Mouse (Mus musculus) CH12.LX (cell line): Measurements from ENCODE around the gene Kirrel2. TPM values are rescaled to one million over a fixed set of nuclear protein-coding genes. Genes with fewer than 3 reads are reported as not detected.

Experiments
- DNase-seq: peaks from one replicate; pipeline ENCODE4 v3.0.0-alpha.2; 2013; ENCODE audit errors: extremely low read depth
- H3K27ac ChIP-seq: 2 replicates; pipeline ENCODE4 v1.5.1; 2012; ENCODE audit warnings: low read depth, mild to moderate bottlenecking, control low read depth, moderate library complexity; ENCODE audit not compliant: insufficient read depth
- H3K27me3 ChIP-seq: replicated peaks from 2 replicates; pipeline ENCODE3; 2012; ENCODE audit warnings: inconsistent platforms
- H3K36me3 ChIP-seq, 2 experiments: replicated peaks in 1 of 2; 2 replicates each; pipeline versions ENCODE3 to v1.6.1; 2012; ENCODE audit warnings: inconsistent platforms in 1 of 2, low read length in 1 of 2, mild to moderate bottlenecking in 1 of 2, mixed read lengths in 1 of 2, moderate library complexity in 1 of 2; ENCODE audit not compliant: control insufficient read depth in 1 of 2, insufficient read depth in 1 of 2
- H3K4me1 ChIP-seq, 2 experiments: 2 replicates each; pipeline ENCODE4 v1.6.1; 2012; ENCODE audit warnings: inconsistent platforms in 1 of 2, moderate library complexity in 1 of 2; ENCODE audit not compliant: insufficient read depth in 2 of 2, control insufficient read depth in 1 of 2
- H3K4me2 ChIP-seq: 2 replicates; pipeline ENCODE4 v1.6.1; 2012; ENCODE audit warnings: low read depth, mild to moderate bottlenecking, control low read depth; ENCODE audit not compliant: poor library complexity, insufficient read depth, severe bottlenecking
- H3K4me3 ChIP-seq, 3 experiments: fragments of 150-350 bp in 1 of 3; sonication (generic) in 1 of 3; replicated peaks in 1 of 3; 2 replicates each; pipeline versions ENCODE3 to v1.5.1; 2011 to 2012; ENCODE audit warnings: low read depth in 2 of 3, low read length in 2 of 3, mild to moderate bottlenecking in 2 of 3, moderate library complexity in 2 of 3, control low read depth in 1 of 3, improper control_type of control experiment in 1 of 3, inconsistent platforms in 1 of 3, mixed read lengths in 1 of 3; ENCODE audit not compliant: poor library complexity in 1 of 3
- H3K79me2 ChIP-seq: replicated peaks from 2 replicates; pipeline ENCODE4 v1.6.1; 2012; ENCODE audit warnings: mild to moderate bottlenecking, moderate library complexity; ENCODE audit not compliant: control insufficient read depth, poor library complexity, insufficient read depth, severe bottlenecking; ENCODE audit errors: extremely low read depth
- H3K9ac ChIP-seq: 2 replicates; pipeline ENCODE4 v1.6.1; 2012; ENCODE audit warnings: low read depth, mild to moderate bottlenecking, control low read depth, moderate library complexity; ENCODE audit not compliant: insufficient read depth
- H3K9me3 ChIP-seq: replicated peaks from 2 replicates; pipeline ENCODE3; 2012; ENCODE audit warnings: low read length, inconsistent platforms, mixed read lengths
- BHLHE40 ChIP-seq: IDR thresholded peaks from 2 replicates; pipeline ENCODE4 v1.6.1; 2011; ENCODE audit warnings: mild to moderate bottlenecking, low read depth, low read length, improper control_type of control experiment
- CHD2 ChIP-seq: IDR thresholded peaks from 2 replicates; pipeline ENCODE4 v1.6.1; 2011; ENCODE audit warnings: low read length, improper control_type of control experiment
- CTCF ChIP-seq, 2 experiments: IDR thresholded peaks in 1 of 2; conservative IDR thresholded peaks in 1 of 2; 2 replicates each; pipeline ENCODE4 v1.5.1; 2011 to 2012; ENCODE audit warnings: low read depth in 2 of 2, low read length in 2 of 2, improper control_type of control experiment in 1 of 2, inconsistent platforms in 1 of 2, mild to moderate bottlenecking in 1 of 2, moderate library complexity in 1 of 2
- ELF1 ChIP-seq: IDR thresholded peaks from 2 replicates; pipeline ENCODE4 v1.6.1; 2014; ENCODE audit warnings: low read depth, mild to moderate bottlenecking, inconsistent platforms, low read length, improper control_type of control experiment
- EP300 ChIP-seq: IDR thresholded peaks from 2 replicates; pipeline ENCODE4 v1.6.1; 2011; ENCODE audit warnings: low read length, improper control_type of control experiment
- IRF4 ChIP-seq: IDR thresholded peaks from 2 replicates; pipeline ENCODE4 v1.6.1; 2014; ENCODE audit warnings: low read depth, mild to moderate bottlenecking, inconsistent platforms, low read length, improper control_type of control experiment
- KAT2A ChIP-seq: IDR thresholded peaks from 2 replicates; pipeline ENCODE4 v1.6.1; 2012; ENCODE audit warnings: low read length, improper control_type of control experiment, inconsistent platforms; ENCODE audit not compliant: insufficient replicate concordance
- MAX ChIP-seq: IDR thresholded peaks from 2 replicates; pipeline ENCODE4 v1.6.1; 2011; ENCODE audit warnings: low read length, improper control_type of control experiment
- MEF2A ChIP-seq: IDR thresholded peaks from 2 replicates; pipeline ENCODE4 v1.6.1; 2014; ENCODE audit warnings: low read depth, mild to moderate bottlenecking, inconsistent platforms, low read length, improper control_type of control experiment, borderline replicate concordance
- MXI1 ChIP-seq: IDR thresholded peaks from 2 replicates; pipeline ENCODE4 v1.6.1; 2011; ENCODE audit warnings: mild to moderate bottlenecking, low read depth, low read length, improper control_type of control experiment
- MYC ChIP-seq: IDR thresholded peaks from 2 replicates; pipeline ENCODE4 v1.6.1; 2011; ENCODE audit warnings: low read depth, mild to moderate bottlenecking, improper control_type of control experiment, low read length
- NRF1 ChIP-seq: IDR thresholded peaks from 2 replicates; pipeline ENCODE4 v1.6.1; 2014; ENCODE audit warnings: low read depth, mild to moderate bottlenecking, inconsistent platforms, low read length, improper control_type of control experiment, moderate library complexity
- POLR2AphosphoS2 ChIP-seq: IDR thresholded peaks from 2 replicates; pipeline ENCODE4 v1.6.1; 2011; ENCODE audit warnings: low read depth, low read length, improper control_type of control experiment
- RAD21 ChIP-seq: IDR thresholded peaks from 2 replicates; pipeline ENCODE4 v1.6.1; 2011; ENCODE audit warnings: low read depth, mild to moderate bottlenecking, low read length, improper control_type of control experiment, moderate library complexity
- SMC3 ChIP-seq: IDR thresholded peaks from 2 replicates; pipeline ENCODE4 v1.6.1; 2011; ENCODE audit warnings: low read depth, low read length, improper control_type of control experiment
- ZKSCAN1 ChIP-seq: IDR thresholded peaks from 2 replicates; pipeline ENCODE4 v1.6.1; 2012; ENCODE audit warnings: low read depth, inconsistent platforms, low read length, improper control_type of control experiment, borderline replicate concordance
- dilution Hi-C: fragments of 300-500 bp; cut with MboI; formaldehyde crosslinking; loops from 2 replicates; pipeline ENCODE4 v1.14.3; 2020; ENCODE audit warnings: low sequenced_read_pairs; ENCODE audit not compliant: extremely low pct_unique_long_range_greater_than_20kb, extremely low pct_ligation_motif_present
- in situ Hi-C: fragments of 300-500 bp; cut with MboI; formaldehyde crosslinking; loops from 3 replicates; pipeline ENCODE4 v1.14.3; 2019; ENCODE audit warnings: low sequenced_read_pairs, low pct_ligation_motif_present, low pct_unique_long_range_greater_than_20kb, mixed read lengths
- polyA plus RNA-seq: library from polyadenylated mRNA; unstranded; fragments of >175 nt; gene quantifications from 2 replicates; pipeline ENCODE4 v1.2.1, GENCODE M21; 2012; ENCODE audit warnings: low read depth; ENCODE audit not compliant: insufficient read length
- total RNA-seq, 2 experiments: library from RNA; depleted of rRNA; stranded (reverse); fragments of 300-350 nt in 1 of 2; fragments of >200 nt in 1 of 2; gene quantifications; 2 replicates each; pipeline ENCODE4 v1.2.3; 2012 to 2014

Kirrel2 gene
- total and polyA plus RNA-seq, 3 experiments: not detected

DNA sequence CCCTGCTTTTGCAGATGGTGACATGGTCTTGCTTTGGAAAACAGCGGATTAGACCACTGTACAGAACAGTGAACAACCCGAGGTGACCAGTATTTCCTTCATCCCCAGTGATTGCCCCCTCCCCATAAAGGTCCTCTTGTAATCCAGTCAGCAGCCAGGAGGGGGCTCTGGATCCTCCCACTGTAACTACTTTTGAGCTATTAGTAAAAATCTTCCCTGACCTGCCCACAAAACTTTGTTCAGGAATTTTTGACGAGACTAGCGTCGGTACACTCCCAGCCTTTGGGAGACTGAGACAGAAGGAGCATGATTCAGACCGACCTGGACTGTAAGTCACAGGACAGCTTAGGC is 33.4 kb upstream of the Kirrel2 start:
- Histone ChIP-seq H3K27me3 (peaks cover 69% of the 10 kb centered on the region), H3K36me3 (no peaks in the 10 kb centered on the region), H3K4me1 (no peaks in the 10 kb centered on the region), H3K4me2 (no peak overlapping the region), H3K4me3 (no peak overlapping the region), H3K9me3 (peaks cover 14% of the 10 kb centered on the region), H3K79me2 (no peaks in the 10 kb centered on the region; the same call in 1 of the 2 replicates)
- DNase-seq: no peak
- in situ Hi-C loops: loop anchor here (10.0 kb wide), 1 partner anchor 46 kb away; the partner anchor contains the start of gene Aplp1
- dilution Hi-C loops: no loop called here
- TF ChIP-seq ELF1 (no peak), CTCF (conservative IDR thresholded peaks at IDR 0.05 in 1 of 2, IDR thresholded peaks at IDR 0.05 in 1 of 2; ENCODE audit: low read depth in 2 of 2, low read length in 2 of 2) (peak in 1 of 2 experiments; percentile 32; a peak in 1 of 4 replicates), SMC3 (peak; percentile 14)
- TF ChIP-seq, all 38 proteins: peak for 2
- Histone ChIP-seq H3K9ac (no peak overlapping the region), H3K27ac (no peak overlapping the region)

DNA sequence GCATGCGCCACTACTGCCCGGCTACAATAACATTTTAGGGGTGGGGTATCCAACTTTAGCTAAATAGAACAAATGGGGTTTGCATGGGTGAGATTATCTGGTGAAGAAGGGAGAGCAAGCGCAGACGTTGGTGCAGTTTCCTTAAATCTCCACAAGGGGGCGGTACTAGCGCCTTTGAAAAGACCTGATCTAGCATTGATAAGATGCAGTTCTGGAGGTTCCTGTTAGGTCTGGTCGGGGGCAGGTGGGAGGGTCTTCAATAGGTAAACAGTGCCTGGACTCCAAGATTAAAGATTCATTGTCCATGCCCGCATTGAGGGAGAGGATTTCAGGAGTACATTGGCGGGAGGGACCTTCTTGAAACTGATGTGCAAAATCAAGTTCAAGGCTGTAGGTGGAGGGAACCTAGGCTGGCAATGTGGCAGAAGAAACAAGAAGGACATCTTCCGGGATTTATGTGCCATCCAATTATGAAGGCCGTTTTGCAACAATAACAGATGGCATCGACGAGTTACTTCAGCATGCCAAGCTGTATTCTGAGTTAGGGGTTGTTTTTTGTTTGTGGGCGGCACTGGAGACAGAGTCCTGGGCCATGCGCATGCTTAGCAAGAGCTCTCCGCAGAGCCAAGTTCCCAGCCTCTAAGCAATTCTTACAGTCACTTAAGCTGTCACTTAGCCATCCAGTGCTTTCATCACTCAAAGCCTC is 32.9 kb upstream of the Kirrel2 start:
- peaks cover 72% of the 10 kb centered on the region for H3K27me3 ChIP-seq
- in situ Hi-C loops: loop anchor here (10.0 kb wide), 1 partner anchor 46 kb away; the partner anchor contains the start of gene Aplp1
- peaks cover 14% of the 10 kb centered on the region for H3K9me3 ChIP-seq
- H3K4me1 ChIP-seq: no peaks in the 10 kb centered on the region
- no peaks in the 10 kb centered on the region for H3K36me3 ChIP-seq
- dilution Hi-C loops: no loop called here
- H3K4me2 ChIP-seq: no peak overlapping the region
- no peak overlapping the region for H3K9ac ChIP-seq
- no peak for TF ChIP-seq IRF4
- no peak for TF ChIP-seq POLR2AphosphoS2
- peak; percentile 70 for TF ChIP-seq SMC3
- TF ChIP-seq CTCF (conservative IDR thresholded peaks at IDR 0.05 in 1 of 2, IDR thresholded peaks at IDR 0.05 in 1 of 2; ENCODE audit: low read depth in 2 of 2, low read length in 2 of 2): peak; percentile 78 to 85
- TF ChIP-seq RAD21: peak; percentile 55
- no peak for TF ChIP-seq KAT2A
- peak; percentile 67 for DNase-seq
- H3K4me3 ChIP-seq: no peak overlapping the region
- no peak overlapping the region for H3K27ac ChIP-seq
- H3K79me2 ChIP-seq: no peaks in the 10 kb centered on the region

- H3K4me3 ChIP-seq: no peak overlapping the region
- H3K27ac ChIP-seq: no peak overlapping the region
- no peak overlapping the region for H3K4me2 ChIP-seq
- dilution Hi-C loops: no loop called here
- in situ Hi-C loops: no loop called here
- H3K9ac ChIP-seq: no peak overlapping the region
- H3K4me1 ChIP-seq: no peaks in the 10 kb centered on the region
- peaks cover 76% of the 10 kb centered on the region for H3K27me3 ChIP-seq
- peaks cover 9% of the 10 kb centered on the region for H3K9me3 ChIP-seq
- TF ChIP-seq EP300: no peak
- no peak for TF ChIP-seq MAX
- no peak for TF ChIP-seq CHD2
- no peak for TF ChIP-seq BHLHE40
- no peak for TF ChIP-seq ZKSCAN1
- no peak for TF ChIP-seq MXI1
- TF ChIP-seq NRF1: no peak
- no peak for TF ChIP-seq MYC
- no peak for TF ChIP-seq MEF2A
- no peaks in the 10 kb centered on the region for H3K36me3 ChIP-seq
- no peaks in the 10 kb centered on the region for H3K79me2 ChIP-seq
- DNase-seq: no peak
Measured at GRCm38 (mm10) chr7:30484250-30484649, 26.8 kb upstream of the Kirrel2 start.
